Mouse (Mus musculus) hindbrain, embryonic 10.5 days (tissue): ENCODE results near the gene Syne4. TPM values are rescaled to one million over a fixed set of nuclear protein-coding genes. Genes with fewer than 3 reads are reported as not detected.

Source experiments
- polyA plus RNA-seq: library from polyadenylated mRNA; unstranded; fragments of >200 nt; fragmentation: Nextera tagmentation; extraction: Ambion mirVana; gene quantifications from 2 replicates; pipeline ENCODE4 v1.2.1, GENCODE M21; 2016

The Syne4 gene
- polyA plus RNA-seq, 1 experiment from 2014 or later = 26.8 TPM

Other genes with a start within 250 kb of the Syne4 start
- 6.9 and 8.2 TPM in 2 replicates for gene Zfp82, start 241.9 kb upstream of the Syne4 start, polyA plus RNA-seq
- gene Gm26920, start 224.4 kb upstream of the Syne4 start, polyA plus RNA-seq = 1.6 and 1.9 TPM in 2 replicates
- gene Zfp566, start 224.3 kb upstream of the Syne4 start, polyA plus RNA-seq = 14.5 and 14.9 TPM in 2 replicates
- gene Zfp260, start 220.0 kb upstream of the Syne4 start, polyA plus RNA-seq = 93.1 and 122 TPM in 2 replicates
- 9.8 and 11.2 TPM in 2 replicates for gene Zfp382, start 192.9 kb upstream of the Syne4 start, polyA plus RNA-seq
- gene Zfp146, start 145.1 kb upstream of the Syne4 start, polyA plus RNA-seq = 10.5 and 17.2 TPM in 2 replicates
- gene Cox7a1, start 130.7 kb upstream of the Syne4 start, polyA plus RNA-seq = 3.8 and 8.2 TPM in 2 replicates
- 65.1 and 72.5 TPM in 2 replicates for gene Capns1, start 116.0 kb upstream of the Syne4 start, polyA plus RNA-seq
- 167 and 177 TPM in 2 replicates for gene Polr2i, start 82.9 kb upstream of the Syne4 start, polyA plus RNA-seq
- 276 and 312 TPM in 2 replicates for gene Tbcb, start 82.5 kb upstream of the Syne4 start, polyA plus RNA-seq
- not detected in 2 replicates for gene Ovol3, start 79.1 kb upstream of the Syne4 start, polyA plus RNA-seq
- 0.25 and 0.50 TPM in 2 replicates for gene Thap8, start 34.7 kb upstream of the Syne4 start, polyA plus RNA-seq
- gene Wdr62, start 34.4 kb upstream of the Syne4 start, polyA plus RNA-seq = 16.6 and 19.8 TPM in 2 replicates
- 53.4 and 82.3 TPM in 2 replicates for gene Clip3, start 23.1 kb upstream of the Syne4 start, polyA plus RNA-seq
- 93.6 and 117 TPM in 2 replicates for gene Alkbh6, start 6.1 kb upstream of the Syne4 start, polyA plus RNA-seq
- 1.6 and 3.7 TPM in 2 replicates for gene E130208F15Rik, start 6.9 kb downstream of the Syne4 start, polyA plus RNA-seq
- 19.6 and 23.1 TPM in 2 replicates for gene Sdhaf1, start 9.1 kb downstream of the Syne4 start, polyA plus RNA-seq
- 5.5 and 7.8 TPM in 2 replicates for gene Lrfn3, start 48.0 kb downstream of the Syne4 start, polyA plus RNA-seq
- 16.9 and 27.9 TPM in 2 replicates for gene Tyrobp, start 99.0 kb downstream of the Syne4 start, polyA plus RNA-seq
- 0.55 and 0.57 TPM in 2 replicates for gene Hcst, start 105.0 kb downstream of the Syne4 start, polyA plus RNA-seq
- 1.5 and 1.7 TPM in 2 replicates for gene Nfkbid, start 106.9 kb downstream of the Syne4 start, polyA plus RNA-seq
- 69.7 and 184 TPM in 2 replicates for gene Aplp1, start 130.7 kb downstream of the Syne4 start, polyA plus RNA-seq
- 11.8 and 35.0 TPM in 2 replicates for gene Kirrel2, start 142.9 kb downstream of the Syne4 start, polyA plus RNA-seq
- gene Nphs1, start 143.5 kb downstream of the Syne4 start, polyA plus RNA-seq = 1.7 and 4.2 TPM in 2 replicates
- 0.40 TPM in 1 of 2 replicates, not detected in the other for gene Prodh2, start 178.8 kb downstream of the Syne4 start, polyA plus RNA-seq
- 40.1 and 79.4 TPM in 2 replicates for gene Arhgap33, start 220.3 kb downstream of the Syne4 start, polyA plus RNA-seq
- 4.1 and 5.3 TPM in 2 replicates for gene Hspb6, start 237.4 kb downstream of the Syne4 start, polyA plus RNA-seq
- gene Proser3, start 237.5 kb downstream of the Syne4 start, polyA plus RNA-seq = 13.8 and 15.1 TPM in 2 replicates
- gene Lin37, start 245.0 kb downstream of the Syne4 start, polyA plus RNA-seq = 47.6 and 50.2 TPM in 2 replicates
- gene U2af1l4, start 248.5 kb downstream of the Syne4 start, polyA plus RNA-seq = 96.0 and 106 TPM in 2 replicates
- 16.4 and 16.9 TPM in 2 replicates for gene Gm49396, start 248.5 kb downstream of the Syne4 start, polyA plus RNA-seq
- gene Psenen, start 248.8 kb downstream of the Syne4 start, polyA plus RNA-seq = 131 and 140 TPM in 2 replicates